20 mouse cellular contexts compared by ENCODE assay signal in genomic region chr3:107087410-107087809, GRCm38 (mm10). TPM values are rescaled to one million over a fixed set of nuclear protein-coding genes. Genes with fewer than 3 reads are reported as not detected.
"Had no signal": no experiment of that assay in that cellular context is flagged by ENCODE, and none has a peak within 500 bp of the region (broad histone marks: within the 10 kb centered on the region; RNA-seq: fewer than 3 reads in every experiment).

No protein-coding gene starts in this region.

- DNase-seq: kidney, adult 11 months; kidney, adult 9 months; kidney, postnatal 14 days; kidney, postnatal 4 days; layer of hippocampus, adult 9-11 months; lung, adult 18-20 months; lung, postnatal 10 days; lung, postnatal 36 days; retina, postnatal 1 day; thymus, postnatal 36 days had no signal

- H3K4me1 ChIP-seq: intestine, embryonic 15.5 days; liver, embryonic 12.5 days; liver, embryonic 15.5 days; lung, embryonic 15.5 days; midbrain, embryonic 12.5 days; midbrain, embryonic 15.5 days; neural tube, embryonic 13.5 days had no signal

- ATAC-seq: intestine, embryonic 15.5 days; liver, embryonic 12.5 days; midbrain, embryonic 15.5 days had no signal

- H3K27ac ChIP-seq: intestine, embryonic 15.5 days; liver, embryonic 12.5 days; liver, embryonic 15.5 days; lung, embryonic 15.5 days; midbrain, embryonic 12.5 days; midbrain, embryonic 15.5 days; neural tube, embryonic 13.5 days; stomach, postnatal 0 days had no signal

- H3K4me3 ChIP-seq: intestine, embryonic 15.5 days; liver, embryonic 12.5 days; liver, embryonic 15.5 days; lung, embryonic 15.5 days; midbrain, embryonic 12.5 days; midbrain, embryonic 15.5 days; myocyte; neural tube, embryonic 13.5 days had no signal

- H3K9ac ChIP-seq: intestine, embryonic 15.5 days; liver, embryonic 12.5 days; liver, embryonic 15.5 days; lung, embryonic 15.5 days; midbrain, embryonic 12.5 days; midbrain, embryonic 15.5 days; neural tube, embryonic 13.5 days had no signal

- H3K27me3 ChIP-seq: intestine, embryonic 15.5 days; liver, embryonic 12.5 days; liver, embryonic 15.5 days; lung, embryonic 15.5 days; midbrain, embryonic 12.5 days; midbrain, embryonic 15.5 days; neural tube, embryonic 13.5 days had no signal

- H3K36me3 ChIP-seq: intestine, embryonic 15.5 days; liver, embryonic 12.5 days; liver, embryonic 15.5 days; lung, embryonic 15.5 days; midbrain, embryonic 12.5 days; midbrain, embryonic 15.5 days; neural tube, embryonic 13.5 days had no signal

RNA-seq across cellular contexts. Expression of gene Kcna2, which starts 13.5 kb away (rescaled TPM):
- polyA plus RNA-seq: limb, embryonic 11.5 days; myocyte had no signal
